Mouse (Mus musculus) G1E (cell line): ENCODE measurements around the gene Nlrc5.

Experiments used
- CTCF ChIP-seq: IDR thresholded peaks from 2 replicates; pipeline ENCODE4 v1.5.1; 2012; ENCODE audit warnings: low read depth, low read length, inconsistent platforms, mixed read lengths
- GATA1 ChIP-seq: IDR thresholded peaks from 2 replicates; pipeline ENCODE4 v1.6.1; 2012; ENCODE audit warnings: borderline replicate concordance, low read length, inconsistent platforms, mixed read lengths
- POLR2AphosphoS5 ChIP-seq: IDR thresholded peaks from 2 replicates; pipeline ENCODE4 v1.6.1; 2012; ENCODE audit warnings: low read depth, low read length, inconsistent platforms; ENCODE audit not compliant: insufficient replicate concordance
- TAL1 ChIP-seq: conservative IDR thresholded peaks from 2 replicates; pipeline ENCODE4 v1.6.1; 2012; ENCODE audit warnings: low read depth, low read length, inconsistent platforms, mixed read lengths

- TF ChIP-seq CTCF (no peak), GATA1 (no peak), TAL1 (no peak), POLR2AphosphoS5 (no peak)
Measured at GRCm38 (mm10) chr8:94551471-94552422, 117.6 kb downstream of the Nlrc5 start.
